Mouse (Mus musculus) erythroblast, embryonic 14.5 days (primary cell): Measurements from ENCODE around the gene Abcc9.

Source experiments
- GATA1 ChIP-seq: IDR thresholded peaks from 2 replicates; pipeline ENCODE4 v1.6.1; 2012; ENCODE audit warnings: low read length, inconsistent platforms, mixed read lengths
- TAL1 ChIP-seq: IDR thresholded peaks from 3 replicates; pipeline ENCODE4 v1.6.1; 2012; ENCODE audit warnings: low read length, inconsistent platforms, mixed read lengths

- TF ChIP-seq TAL1 (no peak), GATA1 (no peak)
Observed at GRCm38 (mm10) chr6:142542082-142542799, 159.9 kb downstream of the Abcc9 start.
